Mouse (Mus musculus): ENCODE measurements around the gene Med28.

DNA sequence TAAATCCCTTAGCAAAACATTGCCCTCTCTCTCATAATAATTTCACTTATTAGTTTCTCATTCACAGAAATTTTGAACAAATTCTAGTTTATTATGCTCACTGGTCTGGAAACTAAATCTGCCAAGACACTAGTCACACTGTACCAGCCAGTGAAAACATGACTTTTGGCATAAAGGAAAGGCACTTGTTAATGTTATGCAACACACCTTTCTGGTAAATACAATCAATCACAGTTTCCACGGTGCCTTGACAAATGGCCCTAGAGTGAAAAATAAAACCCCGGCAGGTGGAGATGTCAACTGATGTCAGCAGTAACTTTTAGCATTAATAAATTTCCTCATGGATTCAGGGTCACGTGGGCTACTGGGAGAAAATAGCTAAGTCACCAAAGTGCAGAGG is 56.7 kb downstream of the Med28 start:
- TF ChIP-seq CTCF (conservative IDR thresholded peaks at IDR 0.05; ENCODE audit: low read length) (no peak), POU5F1 (IDR thresholded peaks at IDR 0.05; ENCODE audit: borderline replicate concordance, low read length) (no peak), NANOG (IDR thresholded peaks at IDR 0.05; ENCODE audit: borderline replicate concordance, low read length) (no peak)

Data from E14TG2a.4 (cell line).